Mouse (Mus musculus) adrenal gland, adult 8-10 months (tissue): Measurements from ENCODE around the gene Ypel4. TPM values are rescaled to one million over a fixed set of nuclear protein-coding genes. Genes with fewer than 3 reads are reported as not detected.
"Not testable (repeated sequence)": the region's sequence is repeated elsewhere in the genome, so short reads cannot be mapped to it uniquely, and the experiment has no call there.

Experiments
- DNase-seq: peaks from one replicate; pipeline ENCODE4 v3.0.0; 2022
- total RNA-seq, 4 experiments: library from RNA; stranded (reverse); gene quantifications; 2 replicates each; pipeline ENCODE4 v1.2.4; 2022

Ypel4 gene
- total RNA-seq, 4 experiments from 2014 or later = 4.5 to 11.8 (median 9.7) TPM

GRCm38 (mm10) chr2:84728191-84728590 is 5.7 kb upstream of the Ypel4 start:
- DNase-seq = not testable (repeated sequence)

DNA sequence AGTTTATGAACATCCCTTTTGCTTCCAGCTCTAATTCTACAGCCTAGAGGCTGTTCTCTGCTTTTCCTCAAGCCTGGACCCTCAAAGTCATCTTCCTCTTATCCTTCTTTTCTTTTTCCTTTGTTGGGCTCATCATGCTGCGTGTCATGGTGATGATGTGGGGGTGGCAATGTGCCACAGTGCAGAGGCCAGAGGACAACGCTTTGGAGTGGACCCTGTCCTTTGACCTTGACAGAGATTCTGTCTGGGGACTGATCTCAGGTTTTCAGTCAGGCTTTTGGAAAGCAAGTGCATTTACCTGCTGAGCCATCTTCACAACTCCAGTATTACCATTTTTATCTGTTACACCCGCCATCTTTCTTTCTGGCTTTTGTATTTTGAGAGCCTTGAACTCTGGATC is 2.7 kb upstream of the Ypel4 start:
- DNase-seq = no peak

- no peak for DNase-seq
Measured at GRCm38 (mm10) chr2:84732394-84732793, 1.5 kb upstream of the Ypel4 start.

GRCm38 (mm10) chr2:84734351-84734864 is 550 bp downstream of the Ypel4 start:
- no peak for DNase-seq

GRCm38 (mm10) chr2:84734919-84735318 is 1.1 kb downstream of the Ypel4 start:
- DNase-seq = no peak

DNA sequence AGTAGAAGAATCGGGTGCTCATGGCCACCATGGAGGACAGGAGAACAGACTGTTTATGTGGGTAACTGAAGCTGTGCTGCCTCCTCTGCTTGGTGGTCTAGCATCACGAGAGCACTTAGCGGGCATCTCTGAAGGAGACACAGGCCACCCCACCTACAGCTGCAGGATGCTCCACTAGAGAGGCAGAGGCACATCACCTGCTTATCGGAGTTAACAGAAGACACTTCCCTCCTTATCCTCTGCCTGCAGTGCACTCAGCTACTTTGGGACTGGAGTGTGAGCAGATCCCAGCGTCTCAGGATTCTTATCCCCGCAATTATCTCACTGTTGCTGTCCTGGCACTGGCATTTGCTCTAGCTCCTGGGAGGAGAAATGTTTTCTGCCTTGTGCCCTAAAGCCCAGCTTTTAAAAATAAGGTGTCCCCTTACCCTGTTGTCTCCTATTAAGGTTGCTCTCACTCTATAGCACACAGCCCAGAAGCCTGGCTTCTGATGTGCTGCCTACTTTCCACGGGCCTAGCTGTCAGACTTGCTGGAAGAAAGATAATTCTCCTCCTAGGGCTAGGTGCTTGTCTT is 1.6 kb downstream of the Ypel4 start:
- DNase-seq = no peak

DNA sequence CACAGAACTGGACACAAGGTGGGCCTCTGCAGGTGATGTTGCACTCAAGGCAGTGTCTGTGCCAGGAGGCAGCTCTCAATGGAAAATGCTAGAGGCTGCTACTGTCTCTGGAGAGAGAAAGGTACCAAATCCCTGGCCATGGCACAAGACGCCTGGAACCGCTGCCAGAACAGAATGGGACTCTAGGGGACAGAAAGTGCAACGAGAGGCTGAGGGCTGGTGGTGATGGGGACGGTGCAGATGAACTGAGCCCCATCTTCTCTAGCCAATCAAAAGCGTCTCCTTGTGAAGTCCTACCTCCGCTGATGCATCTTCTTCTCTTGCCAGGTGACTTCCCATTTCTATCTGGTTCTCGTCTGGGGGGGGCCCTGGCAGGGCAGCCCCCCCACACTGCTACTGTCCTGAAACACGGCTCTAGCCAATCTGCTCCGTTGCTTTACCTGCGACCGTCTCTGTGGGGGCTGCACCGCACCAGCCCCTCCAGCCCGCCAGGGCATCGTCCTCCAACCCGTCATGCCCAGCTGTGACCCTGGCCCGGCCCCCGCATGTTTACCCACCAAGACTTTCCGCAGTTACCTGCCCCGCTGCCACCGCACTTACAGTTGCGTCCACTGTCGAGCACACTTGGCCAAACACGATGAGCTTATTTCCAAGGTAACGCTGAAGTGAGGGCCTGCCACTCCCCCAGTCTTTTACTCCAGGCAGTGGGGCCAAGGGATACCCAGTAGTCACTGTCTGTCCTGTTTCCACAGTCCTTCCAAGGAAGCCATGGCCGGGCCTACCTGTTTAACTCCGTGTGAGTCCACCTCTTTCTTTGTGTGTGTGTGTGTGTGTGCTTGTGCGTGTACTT is 2.7 kb downstream of the Ypel4 start:
- DNase-seq = no peak

- DNase-seq = no peak
Measured at GRCm38 (mm10) chr2:84737451-84737925, 3.6 kb downstream of the Ypel4 start.

- DNase-seq = no peak
Measured at GRCm38 (mm10) chr2:84738271-84738911, 4.5 kb downstream of the Ypel4 start.

- no peak for DNase-seq
Measured at GRCm38 (mm10) chr2:84740608-84741333, 6.9 kb downstream of the Ypel4 start.

DNA sequence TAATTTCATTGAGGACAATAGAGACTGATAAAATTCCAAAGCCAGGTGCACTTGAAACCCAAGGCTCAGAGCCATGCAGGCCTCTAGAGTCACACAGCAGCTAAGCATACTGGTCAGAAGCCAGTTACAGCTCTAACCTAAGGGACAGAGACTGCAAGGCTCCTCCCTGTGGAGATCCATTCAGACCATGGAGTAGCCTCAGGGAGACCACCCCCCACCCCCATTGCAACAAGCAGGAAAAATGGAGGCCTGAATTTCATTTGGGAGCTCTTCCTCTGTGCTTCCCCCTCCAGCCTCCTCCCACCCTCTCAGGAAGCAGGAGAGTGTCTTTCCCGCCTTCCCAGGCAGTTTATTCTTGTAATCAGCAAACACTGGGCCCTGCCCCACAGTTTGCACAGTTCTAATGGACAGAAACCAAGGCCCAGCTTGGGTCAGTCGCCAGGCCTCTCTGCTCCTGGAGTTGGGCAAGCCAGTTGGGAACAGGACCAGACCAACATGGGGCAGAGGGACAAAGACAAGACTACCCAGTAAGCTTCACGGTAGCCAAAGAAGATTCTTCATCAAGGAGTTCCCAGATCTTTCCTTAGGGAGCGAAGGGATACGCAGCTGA is 8.1 kb downstream of the Ypel4 start:
- DNase-seq = no peak

DNA sequence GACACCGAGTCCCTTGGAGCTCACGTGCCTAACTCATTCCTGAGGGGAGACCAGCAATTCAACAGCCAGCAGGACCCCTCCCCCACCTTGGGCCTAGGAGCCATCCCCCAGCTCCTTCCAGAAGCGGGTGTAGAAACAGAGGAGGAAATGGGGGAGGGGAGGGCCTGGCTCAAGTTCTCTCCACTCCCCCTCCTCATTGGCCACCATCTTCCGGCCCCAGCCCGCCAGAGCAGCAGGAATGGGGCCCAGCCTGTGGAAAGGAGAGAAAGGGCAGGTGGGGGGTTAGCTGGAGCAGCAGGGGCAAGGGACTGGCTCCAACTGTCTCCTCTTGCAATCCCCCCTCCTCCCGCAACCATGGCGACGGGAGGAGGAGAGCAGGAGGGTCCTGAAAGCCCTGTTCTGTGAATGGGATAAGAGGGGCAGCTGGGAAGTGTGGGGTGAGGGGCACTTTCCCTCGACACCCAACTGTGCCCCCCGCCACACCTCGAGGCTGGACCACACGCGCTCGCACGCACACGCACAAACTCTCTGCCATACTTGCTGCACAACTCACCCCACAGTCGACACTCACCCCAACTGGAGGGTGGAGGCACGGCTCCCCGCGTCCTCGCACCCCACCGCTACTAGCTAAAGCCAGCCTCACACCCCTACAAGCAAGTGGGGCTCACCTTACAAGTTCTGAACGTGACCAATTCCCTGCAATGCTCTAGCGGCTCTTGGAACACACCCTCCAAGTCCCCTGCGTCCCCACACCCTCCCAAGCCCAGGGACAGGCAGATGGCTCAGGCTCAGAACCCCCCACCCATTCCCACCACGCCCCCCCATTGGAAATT is 8.8 kb downstream of the Ypel4 start:
- no peak for DNase-seq

DNA sequence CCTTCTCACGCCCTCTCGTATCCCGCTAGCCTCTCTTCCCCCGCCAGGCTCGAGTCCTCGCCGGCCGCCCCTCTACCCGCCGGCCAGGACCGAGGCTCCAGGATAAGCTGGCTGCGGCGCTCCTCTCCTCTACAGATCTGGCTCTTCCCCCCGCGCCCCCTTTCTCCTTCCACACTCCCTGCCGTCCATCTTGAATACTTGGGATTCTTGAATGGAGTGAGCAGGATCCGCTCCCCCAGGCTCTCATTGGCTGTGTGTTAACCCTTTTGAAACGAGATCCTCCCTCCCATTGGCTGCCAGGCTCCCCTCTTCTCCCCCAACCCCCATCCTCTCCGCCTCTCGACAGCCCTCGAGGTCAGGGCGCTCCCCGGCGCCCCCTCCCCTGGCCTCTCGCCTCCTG is 9.7 kb downstream of the Ypel4 start, which contains the start of gene Gm19426:
Gene Gm19426, minus strand, starts transcription at position 95 of the 400 bp plus-strand sequence.
- peak; percentile 58 for DNase-seq

DNA sequence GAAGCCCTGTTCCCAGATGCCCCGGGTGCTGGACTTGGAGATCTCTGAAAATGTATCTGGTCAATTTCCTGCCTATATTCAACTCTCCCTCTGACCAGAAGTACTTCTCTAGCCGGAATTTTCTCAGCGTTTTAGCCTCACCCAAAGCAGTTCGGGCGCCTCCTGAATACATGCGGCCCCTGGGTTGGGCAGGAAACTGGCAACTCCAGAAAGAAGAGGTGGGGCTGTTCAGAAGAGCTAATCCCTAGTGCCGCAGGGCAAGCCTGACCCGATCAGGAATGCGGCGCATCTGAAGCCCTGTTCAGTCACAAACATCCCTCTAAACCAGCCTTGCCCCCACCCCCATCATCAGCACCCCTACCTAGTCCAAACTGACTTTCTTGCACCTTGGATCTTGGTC is 10.3 kb downstream of the Ypel4 start:
- no peak for DNase-seq

DNA sequence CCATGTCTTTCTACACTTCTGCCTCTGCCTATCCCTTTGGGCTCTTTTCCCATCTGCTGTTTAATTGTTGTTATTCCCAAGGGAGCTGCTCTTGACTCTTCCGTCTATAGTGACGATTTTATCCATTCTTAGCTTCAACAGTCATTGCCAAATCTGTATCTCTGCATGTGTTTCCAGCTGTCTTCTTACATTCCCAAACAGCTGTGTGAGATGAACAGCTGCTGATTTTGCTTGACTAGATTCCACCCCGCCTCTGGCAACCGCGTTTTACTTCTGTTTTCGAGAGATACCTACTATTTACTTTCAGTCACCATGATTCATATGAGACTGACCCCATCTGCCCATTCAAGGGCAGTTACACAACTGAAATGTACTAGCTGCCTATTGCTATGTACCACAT is 16.3 kb downstream of the Ypel4 start:
- DNase-seq = no peak

- no peak for DNase-seq
Measured at GRCm38 (mm10) chr2:84756245-84756644, 22.4 kb downstream of the Ypel4 start.

- DNase-seq = no peak
Measured at GRCm38 (mm10) chr2:84757026-84757682, 23.3 kb downstream of the Ypel4 start.

GRCm38 (mm10) chr2:84758542-84759127 is 24.8 kb downstream of the Ypel4 start:
- DNase-seq = no peak

DNA sequence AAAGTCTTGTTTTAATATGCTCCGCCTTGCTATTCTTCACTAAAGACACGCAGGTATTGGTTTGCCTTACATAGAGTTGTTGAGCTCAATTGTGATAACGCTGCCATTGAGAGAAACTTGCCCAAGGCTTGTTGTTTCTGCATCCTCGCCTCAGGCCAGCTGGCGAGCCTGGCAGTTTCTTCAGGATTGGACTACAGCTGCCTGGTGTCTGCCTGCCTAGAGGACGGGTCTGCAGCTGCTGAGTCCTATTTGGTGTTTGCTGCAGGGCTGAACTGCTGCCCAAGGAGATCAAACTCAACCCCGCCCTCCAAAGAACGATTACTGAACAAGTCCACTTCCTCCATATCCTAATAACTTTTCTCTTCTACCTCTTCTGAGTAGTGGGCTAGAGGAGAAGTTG is 26.9 kb downstream of the Ypel4 start:
- DNase-seq = no peak

DNA sequence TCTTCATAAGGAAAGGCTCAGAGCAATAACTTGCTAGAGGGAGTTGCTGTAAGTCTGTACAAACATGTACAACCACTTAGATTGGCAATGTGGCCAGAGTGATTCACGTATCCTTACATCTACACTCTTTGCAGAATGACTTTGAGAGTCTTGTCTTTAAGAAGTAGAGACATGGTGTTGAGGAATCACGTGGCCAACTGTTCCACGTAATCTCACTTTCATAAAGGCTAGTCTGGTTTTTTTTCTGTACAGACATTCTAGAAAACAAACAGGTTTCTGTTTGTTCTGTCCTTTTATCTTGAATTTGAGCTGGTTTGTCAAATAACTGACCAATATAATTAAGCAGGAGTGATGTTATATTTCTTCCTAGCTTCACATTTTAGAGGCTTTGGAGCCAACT is 27.5 kb downstream of the Ypel4 start:
- DNase-seq = no peak
